Mouse (Mus musculus): ENCODE data around the gene Elovl6.

GRCm38 (mm10) chr3:129549546-129549945, 17.4 kb downstream of the Elovl6 start:
- TF ChIP-seq CTCF (IDR thresholded peaks at IDR 0.05; ENCODE audit: borderline replicate concordance, insufficient read depth, low read depth, low read length) (no peak), POLR2A (IDR thresholded peaks at IDR 0.05; ENCODE audit: borderline replicate concordance, insufficient read depth, low read length) (no peak)

Data from cerebellum, adult 2 months (tissue).